Comparison of ENCODE assay signal across 8 mouse cellular contexts in the genomic region with DNA sequence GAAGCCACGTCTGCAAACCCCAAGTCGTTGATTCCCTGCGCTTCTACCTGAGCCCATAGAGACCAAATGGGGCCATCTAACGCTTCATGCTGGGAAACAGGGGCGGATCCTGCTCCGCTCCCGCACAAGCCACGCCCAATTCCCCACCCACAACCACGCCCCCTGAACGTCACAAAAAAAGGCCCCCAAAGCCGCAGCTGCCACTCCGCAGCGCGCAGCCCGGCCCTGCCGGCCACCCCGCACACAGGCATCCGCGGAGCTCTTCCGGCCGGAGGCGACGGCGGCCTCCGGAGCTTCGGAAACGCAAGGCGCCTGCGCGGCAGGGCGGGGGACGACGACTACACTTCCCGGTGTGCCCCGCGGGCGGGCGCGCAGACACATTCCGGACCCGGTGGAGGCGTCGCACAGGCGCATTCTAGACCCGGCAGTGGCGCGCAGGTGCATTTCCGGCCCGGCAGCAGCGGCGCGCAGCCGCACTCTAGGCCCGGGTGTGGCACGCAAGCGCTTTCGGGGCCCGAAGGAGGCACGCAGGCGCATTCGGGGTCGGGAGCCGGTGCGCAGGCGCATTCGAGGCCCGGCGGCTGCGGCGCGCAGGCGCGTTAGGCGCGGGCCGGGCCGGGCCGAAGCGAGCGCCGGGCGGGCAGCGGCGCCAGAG. TPM values are rescaled to one million over a fixed set of nuclear protein-coding genes. Genes with fewer than 3 reads are reported as not detected.
DNase-seq lines count a peak whose midpoint lies in the region; ATAC-seq and TF ChIP-seq lines count a peak whose summit lies in the region.

A gene (plus strand): TSS at position 605 of the 655 bp plus-strand sequence.

- H3K4me3 ChIP-seq in heart, embryonic 11.5 days (ENCODE audit: low read depth, low read length), result peak within 1 kb of the TSS; percentile 58
- peak within 1 kb of the TSS; percentile 80 for H3K4me3 ChIP-seq in kidney, postnatal 0 days (replicated peaks; ENCODE audit: low read depth, low read length)
- H3K4me3 ChIP-seq in liver, embryonic 11.5 days (ENCODE audit: low read depth, low read length), result peak within 1 kb of the TSS; percentile 91
- peak within 1 kb of the TSS; percentile 68 for H3K4me3 ChIP-seq in stomach, embryonic 14.5 days (ENCODE audit: low read depth, low read length)

- no peaks in the 10 kb centered on the region for H3K27me3 ChIP-seq in heart, embryonic 11.5 days (ENCODE audit: control insufficient read depth, insufficient read depth, low read length)
- H3K27me3 ChIP-seq in kidney, postnatal 0 days (ENCODE audit: insufficient read depth, low read length), result no peaks in the 10 kb centered on the region
- H3K27me3 ChIP-seq in liver, embryonic 11.5 days (replicated peaks; ENCODE audit: control insufficient read depth, insufficient read depth, low read length), result no peaks in the 10 kb centered on the region
- no peaks in the 10 kb centered on the region for H3K27me3 ChIP-seq in stomach, embryonic 14.5 days (ENCODE audit: control insufficient read depth, insufficient read depth, low read length)

- WGBS in heart, embryonic 11.5 days (ENCODE audit: insufficient replicate concordance), result under 1% methylated on average over 75 of the region's 84 CpGs
- under 1% methylated on average over 71 of the region's 84 CpGs for WGBS in kidney, postnatal 0 days
- under 1% methylated on average over 79 of the region's 84 CpGs for WGBS in liver, embryonic 11.5 days
- WGBS in stomach, embryonic 14.5 days, result under 1% methylated on average over 64 of the region's 84 CpGs

- H3K9me3 ChIP-seq in heart, embryonic 11.5 days (replicated peaks; ENCODE audit: control insufficient read depth, low read length), result no peaks in the 10 kb centered on the region
- no peaks in the 10 kb centered on the region for H3K9me3 ChIP-seq in kidney, postnatal 0 days (replicated peaks; ENCODE audit: low read length)
- no peaks in the 10 kb centered on the region for H3K9me3 ChIP-seq in liver, embryonic 11.5 days (ENCODE audit: control insufficient read depth, low read length)
- no peaks in the 10 kb centered on the region for H3K9me3 ChIP-seq in stomach, embryonic 14.5 days (ENCODE audit: control insufficient read depth, low read depth, low read length)

- peaks cover 33% of the 10 kb centered on the region for H3K4me1 ChIP-seq in heart, embryonic 11.5 days (ENCODE audit: control insufficient read depth, insufficient read depth, low read length)
- peaks cover 5% of the 10 kb centered on the region; the same call in 1 of the 2 replicates for H3K4me1 ChIP-seq in kidney, postnatal 0 days (replicated peaks; ENCODE audit: insufficient read depth, low read length)
- peaks cover 24% of the 10 kb centered on the region for H3K4me1 ChIP-seq in liver, embryonic 11.5 days (replicated peaks; ENCODE audit: control insufficient read depth, insufficient read depth, low read length)
- H3K4me1 ChIP-seq in stomach, embryonic 14.5 days (ENCODE audit: control insufficient read depth, insufficient read depth, low read length), result peaks cover 18% of the 10 kb centered on the region; the same call in 1 of the 2 replicates

- H3K36me3 ChIP-seq in heart, embryonic 11.5 days (ENCODE audit: control insufficient read depth, insufficient read depth, low read length), result peaks cover 22% of the 10 kb centered on the region
- peaks cover 23% of the 10 kb centered on the region; the same call in 1 of the 2 replicates for H3K36me3 ChIP-seq in kidney, postnatal 0 days (ENCODE audit: insufficient read depth, low read length)
- peaks cover 24% of the 10 kb centered on the region for H3K36me3 ChIP-seq in liver, embryonic 11.5 days (ENCODE audit: control insufficient read depth, insufficient read depth, low read length)
- H3K36me3 ChIP-seq in stomach, embryonic 14.5 days (ENCODE audit: control insufficient read depth, insufficient read depth, low read length), result peaks cover 28% of the 10 kb centered on the region

- peak within 1 kb of the TSS; percentile 92 for H3K9ac ChIP-seq in heart, embryonic 11.5 days (ENCODE audit: low read depth, low read length)
- peak within 1 kb of the TSS; percentile 87 for H3K9ac ChIP-seq in kidney, postnatal 0 days (ENCODE audit: low read depth, low read length)
- H3K9ac ChIP-seq in liver, embryonic 11.5 days (ENCODE audit: low read depth, low read length), result peak within 1 kb of the TSS; percentile 87
- H3K9ac ChIP-seq in stomach, embryonic 14.5 days (replicated peaks; ENCODE audit: low read depth, low read length), result peak within 1 kb of the TSS; percentile 85

- peak; percentile 79 for ATAC-seq in erythroblast, adult 5-6 weeks (replicated peaks; ENCODE audit: low FRiP score, poor library complexity, severe bottlenecking)
- ATAC-seq in heart, embryonic 11.5 days (replicated peaks; ENCODE audit: insufficient number of reproducible peaks, low FRiP score, low TSS enrichment), result peak; percentile 88
- ATAC-seq in kidney, postnatal 0 days (replicated peaks; ENCODE audit: low FRiP score, low read depth), result peak; percentile 92
- ATAC-seq in liver, embryonic 11.5 days (replicated peaks; ENCODE audit: low FRiP score), result peak; percentile 92
- peak; percentile 93 for ATAC-seq in stomach, embryonic 14.5 days (ENCODE audit: insufficient number of reproducible peaks, insufficient read depth, low FRiP score, low read depth)

- peak within 1 kb of the TSS; percentile 98 for H3K4me2 ChIP-seq in heart, embryonic 11.5 days
- H3K4me2 ChIP-seq in kidney, postnatal 0 days (ENCODE audit: low read length), result peak within 1 kb of the TSS; percentile 78
- peak within 1 kb of the TSS; percentile 97 for H3K4me2 ChIP-seq in liver, embryonic 11.5 days
- peak within 1 kb of the TSS; percentile 90 for H3K4me2 ChIP-seq in stomach, embryonic 14.5 days (replicated peaks; ENCODE audit: low read depth, low read length)

- H3K27ac ChIP-seq in heart, embryonic 11.5 days (ENCODE audit: low read depth, low read length), result peak within 1 kb of the TSS; percentile 81
- peak within 1 kb of the TSS; percentile 92 for H3K27ac ChIP-seq in kidney, postnatal 0 days
- peak within 1 kb of the TSS; percentile 87 for H3K27ac ChIP-seq in liver, embryonic 11.5 days (ENCODE audit: low read depth, low read length)
- peak within 1 kb of the TSS; percentile 75; the same call in 1 of the 2 replicates for H3K27ac ChIP-seq in stomach, embryonic 14.5 days (ENCODE audit: low read length)

- DNase-seq in B cell, adult 2 months, result peak; percentile 99
- peak; percentile 100 for DNase-seq in brain, adult 2 months (ENCODE audit: low read depth, low spot score)
- peak; percentile 99 for DNase-seq in kidney, postnatal 0 days (ENCODE audit: low spot score)
- DNase-seq in liver, embryonic 11.5 days (ENCODE audit: low spot score), result peak; percentile 98
- peak; percentile 99 for DNase-seq in naive thymus-derived CD4-positive, alpha-beta T cell, adult 2 months (ENCODE audit: low read depth)

- TF ChIP-seq CTCF in kidney, postnatal 0 days (IDR thresholded peaks at IDR 0.05; ENCODE audit: low read depth), result peak; percentile 51

RNA-seq across cellular contexts. Expression of the gene that starts here (rescaled TPM):
- total RNA-seq in erythroblast, adult 5-6 weeks (2015; ENCODE audit: low replicate concordance), result 20.5 and 25.9 TPM in 2 replicates
- total RNA-seq in erythroblast, adult 5-6 weeks (2017; ENCODE audit: low replicate concordance), result 36.7 and 46.1 TPM in 2 replicates
- polyA plus RNA-seq in heart, embryonic 11.5 days (2014; fragmentation: Nextera tagmentation; extraction: Ambion mirVana), result 159 and 164 TPM in 2 replicates
- 68.1 and 75.7 TPM in 2 replicates for polyA plus RNA-seq in kidney, postnatal 0 days (2015; fragmentation: Nextera tagmentation; extraction: Ambion mirVana)
- polyA plus RNA-seq in liver, embryonic 11.5 days (2014; fragmentation: Nextera tagmentation; extraction: Ambion mirVana), result 213 and 236 TPM in 2 replicates
- polyA plus RNA-seq in stomach, embryonic 14.5 days (2014; fragmentation: Nextera tagmentation; extraction: Ambion mirVana), result 88.7 and 93.6 TPM in 2 replicates

Comparison
In these comparisons a context has a peak if more than half of its experiments do, and no peak if none do; other contexts are left out.
1. Peak in every context shown above with its lines: DNase-seq, ATAC-seq, H3K4me3 ChIP-seq and H3K27ac ChIP-seq.